Mouse (Mus musculus): ENCODE data around the gene Nubp2.

DNA sequence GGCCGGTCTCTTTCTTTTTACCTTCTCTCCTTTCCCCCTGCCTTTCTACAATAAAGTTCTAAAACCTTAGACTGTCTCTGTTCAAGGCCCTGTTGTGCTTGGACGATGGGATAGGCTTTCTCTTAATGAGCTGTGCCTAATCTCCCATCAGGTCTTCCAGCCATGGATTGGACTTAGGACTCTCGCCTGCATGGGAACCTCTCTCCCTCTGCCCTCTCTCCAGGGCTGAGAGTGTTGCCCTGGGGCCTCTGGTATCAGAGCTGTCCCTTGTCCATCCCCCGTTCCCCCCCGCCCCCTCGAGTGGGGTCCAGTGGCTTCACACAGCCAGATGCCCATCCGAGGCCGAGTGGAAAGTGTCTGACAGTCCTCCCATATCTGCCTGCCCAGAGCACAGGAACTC is 11.2 kb downstream of the Nubp2 start:
- TF ChIP-seq CTCF (IDR thresholded peaks at IDR 0.05; ENCODE audit: low read depth, low read length) = no peak
- TF ChIP-seq GATA1 (IDR thresholded peaks at IDR 0.05; ENCODE audit: borderline replicate concordance, low read length) = no peak
- TF ChIP-seq TAL1 (conservative IDR thresholded peaks at IDR 0.05; ENCODE audit: low read depth, low read length) = no peak
- no peak for TF ChIP-seq GATA2 (IDR thresholded peaks at IDR 0.05; ENCODE audit: borderline replicate concordance, low read depth, low read length)
- TF ChIP-seq POLR2AphosphoS5 (IDR thresholded peaks at IDR 0.05; ENCODE audit: insufficient replicate concordance, low read depth, low read length) = no peak
